ENCODE assay signal across 10 mouse cellular contexts in the genomic region with DNA sequence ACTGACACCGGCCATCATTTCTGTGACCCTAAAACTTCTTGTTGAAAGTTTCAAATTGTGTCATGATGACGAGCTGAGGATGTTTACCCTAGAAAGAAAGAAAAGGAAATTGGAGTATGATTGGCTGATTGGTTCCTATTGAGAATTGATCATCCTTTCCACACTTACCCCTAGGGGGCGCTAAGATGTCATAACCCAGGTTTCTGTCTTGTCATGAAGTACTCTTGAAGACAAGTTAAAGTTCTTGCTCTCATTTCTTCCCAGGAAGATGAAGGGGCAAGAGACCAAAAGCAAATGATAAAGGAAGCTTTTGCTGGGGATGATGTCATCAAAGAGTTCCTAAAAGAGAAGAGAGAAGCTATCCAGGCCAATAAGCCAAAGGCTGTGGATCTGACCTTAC. TPM values are rescaled to one million over a fixed set of nuclear protein-coding genes. Genes with fewer than 3 reads are reported as not detected.
DNase-seq lines count a peak whose midpoint lies in the region; ATAC-seq and TF ChIP-seq lines count a peak whose summit lies in the region.
"Had no signal": no experiment of that assay in that cellular context is flagged by ENCODE, and none has a peak within 500 bp of the region (broad histone marks: within the 10 kb centered on the region; RNA-seq: fewer than 3 reads in every experiment).

No protein-coding gene starts in this region.

- ATAC-seq in forebrain, embryonic 12.5 days (ENCODE audit: low FRiP score), result no peak
- no peak for ATAC-seq in liver, embryonic 11.5 days (replicated peaks; ENCODE audit: low FRiP score)

- H3K9ac ChIP-seq in forebrain, embryonic 12.5 days, result no peak overlapping the region
- H3K9ac ChIP-seq in liver, adult 2 months (ENCODE audit: low read depth, low read length), result no peak overlapping the region
- H3K9ac ChIP-seq in liver, embryonic 11.5 days (ENCODE audit: low read depth, low read length), result no peak overlapping the region
- H3K9ac ChIP-seq: neural tube, embryonic 13.5 days had no signal

- 45% methylated on average over 3 of the region's 3 CpGs for WGBS in forebrain, embryonic 10.5 days
- WGBS in forebrain, embryonic 12.5 days, result 35% methylated on average over 3 of the region's 3 CpGs
- WGBS in liver, adult 2 months, result 24% methylated on average over 3 of the region's 3 CpGs
- 44% methylated on average over 3 of the region's 3 CpGs for WGBS in liver, embryonic 11.5 days

- no peaks in the 10 kb centered on the region for H3K4me1 ChIP-seq in forebrain, embryonic 10.5 days
- H3K4me1 ChIP-seq in forebrain, embryonic 12.5 days, result no peaks in the 10 kb centered on the region
- no peaks in the 10 kb centered on the region for H3K4me1 ChIP-seq in liver, adult 2 months (ENCODE audit: control insufficient read depth, insufficient read depth, low read length)
- no peaks in the 10 kb centered on the region for H3K4me1 ChIP-seq in liver, embryonic 11.5 days (replicated peaks; ENCODE audit: control insufficient read depth, insufficient read depth, low read length)
- H3K4me1 ChIP-seq: neural tube, embryonic 13.5 days had no signal

- H3K27ac ChIP-seq in forebrain, embryonic 10.5 days, result no peak overlapping the region
- no peak overlapping the region for H3K27ac ChIP-seq in forebrain, embryonic 12.5 days
- no peak overlapping the region for H3K27ac ChIP-seq in liver, adult 2 months (replicated peaks; ENCODE audit: insufficient read depth, low read depth, low read length)
- no peak overlapping the region for H3K27ac ChIP-seq in liver, embryonic 11.5 days (ENCODE audit: low read depth, low read length)
- H3K27ac ChIP-seq: neural tube, embryonic 13.5 days had no signal

- peak; percentile 9; the same call in 1 of the 2 replicates for TF ChIP-seq CTCF in liver, adult 2 months (IDR thresholded peaks at IDR 0.05; ENCODE audit: low read depth, low read length)

- peak; percentile 14 for DNase-seq in forebrain, embryonic 10.5 days (ENCODE audit: extremely low spot score, low spot score)
- peak; percentile 34 for DNase-seq in liver, adult 2 months (ENCODE audit: extremely low read depth, low read depth, low spot score)
- no peak for DNase-seq in liver, embryonic 11.5 days (ENCODE audit: low spot score)
- DNase-seq in adrenal gland, postnatal 36 days, result peak; percentile 34 to 49
- peak; percentile 20 to 63 for DNase-seq in heart, postnatal 14 days
- DNase-seq in lung, postnatal 10 days, result peak; percentile 58
- peak; percentile 48 for DNase-seq in thymus, postnatal 4 days

- peaks cover 77% of the 10 kb centered on the region for H3K36me3 ChIP-seq in forebrain, embryonic 10.5 days (replicated peaks)
- peaks cover 16% of the 10 kb centered on the region; the same call in 1 of the 2 replicates for H3K36me3 ChIP-seq in forebrain, embryonic 12.5 days (replicated peaks)
- peaks cover 23% of the 10 kb centered on the region for H3K36me3 ChIP-seq in liver, adult 2 months (ENCODE audit: control insufficient read depth, insufficient read depth, low read length)
- H3K36me3 ChIP-seq in liver, embryonic 11.5 days (ENCODE audit: control insufficient read depth, insufficient read depth, low read length), result peaks cover 9% of the 10 kb centered on the region

- no peaks in the 10 kb centered on the region; the same call in 1 of the 2 replicates for H3K27me3 ChIP-seq in forebrain, embryonic 10.5 days (ENCODE audit: poor library complexity, severe bottlenecking)
- H3K27me3 ChIP-seq in forebrain, embryonic 12.5 days, result no peaks in the 10 kb centered on the region
- H3K27me3 ChIP-seq in liver, adult 2 months (ENCODE audit: control insufficient read depth, insufficient read depth, low read length), result no peaks in the 10 kb centered on the region
- H3K27me3 ChIP-seq in liver, embryonic 11.5 days (replicated peaks; ENCODE audit: control insufficient read depth, insufficient read depth, low read length), result no peaks in the 10 kb centered on the region
- H3K27me3 ChIP-seq: neural tube, embryonic 13.5 days had no signal

- no peaks in the 10 kb centered on the region for H3K79me2 ChIP-seq in liver, adult 2 months (ENCODE audit: control insufficient read depth, insufficient read depth, low read length)

- H3K4me3 ChIP-seq in forebrain, embryonic 10.5 days, result no peak overlapping the region
- no peak overlapping the region for H3K4me3 ChIP-seq in forebrain, embryonic 12.5 days (replicated peaks)
- no peak overlapping the region for H3K4me3 ChIP-seq in liver, adult 2 months (ENCODE audit: insufficient read depth, low read depth, low read length)
- H3K4me3 ChIP-seq in liver, embryonic 11.5 days (ENCODE audit: low read depth, low read length), result no peak overlapping the region
- H3K4me3 ChIP-seq: neural tube, embryonic 13.5 days had no signal

- no peak for TF ChIP-seq POLR2A in liver, adult 2 months (IDR thresholded peaks at IDR 0.05; ENCODE audit: extremely low read depth, insufficient read depth, low read length)

- no peaks in the 10 kb centered on the region for H3K9me3 ChIP-seq in forebrain, embryonic 10.5 days
- H3K9me3 ChIP-seq in forebrain, embryonic 12.5 days, result no peaks in the 10 kb centered on the region
- H3K9me3 ChIP-seq in liver, embryonic 11.5 days (ENCODE audit: control insufficient read depth, low read length), result no peaks in the 10 kb centered on the region
- H3K9me3 ChIP-seq: G1E; neural tube, embryonic 13.5 days had no signal

- intact Hi-C loops in heart, postnatal 14 days (cut with DNase I), result loop anchor here (1.0 to 2.0 kb wide), 2 partner anchors 105 to 133 kb away; no protein-coding TSS in a partner anchor

- no peak overlapping the region for H3K4me2 ChIP-seq in forebrain, embryonic 12.5 days
- H3K4me2 ChIP-seq in liver, embryonic 11.5 days, result no peak overlapping the region
- H3K4me2 ChIP-seq: neural tube, embryonic 13.5 days had no signal

RNA-seq across cellular contexts. Expression of a gene that starts 21.4 kb away (rescaled TPM):
- 24.6 TPM in 2 replicates for polyA plus RNA-seq in forebrain, embryonic 10.5 days (2016; fragmentation: Nextera tagmentation; extraction: Ambion mirVana)
- polyA plus RNA-seq in forebrain, embryonic 12.5 days (2016; fragmentation: Nextera tagmentation; extraction: Ambion mirVana), result 24.6 and 25.1 TPM in 2 replicates
- total RNA-seq in liver, adult 2 months (2014; rRNA removed), result 6.4 and 6.7 TPM in 2 replicates
- 1.4 and 2.2 TPM in 2 replicates for polyA plus RNA-seq in liver, adult 2 months (2012; rRNA removed)
- 31.3 and 36.0 TPM in 2 replicates for polyA plus RNA-seq in liver, embryonic 11.5 days (2014; fragmentation: Nextera tagmentation; extraction: Ambion mirVana)
- total RNA-seq in adrenal gland, postnatal 36 days (2021), result 10 to 100 TPM; 15.4 to 17.3 TPM
- total RNA-seq in heart, postnatal 14 days (2021), result 10 to 100 TPM; 14.0 to 16.4 TPM
